Mouse (Mus musculus) liver, embryonic 13.5 days (tissue): Measurements from ENCODE around the gene Agxt. TPM values are rescaled to one million over a fixed set of nuclear protein-coding genes. Genes with fewer than 3 reads are reported as not detected.

Source experiments
- ATAC-seq: fragments of 200-750 bp; cut with Nextera tagmentation; 2 replicates; pipeline ENCODE4 v1.8.0; 2017; ENCODE audit warnings: low read depth, mild to moderate bottlenecking, moderate number of reproducible peaks, moderate library complexity
- DNase-seq: peaks from one replicate; pipeline ENCODE4 v3.0.0; 2022
- H3K27ac ChIP-seq: fragments of 300-500 bp; sonication (generic); 2 replicates; pipeline ENCODE4 v1.5.1; 2015; ENCODE audit warnings: moderate library complexity, mild to moderate bottlenecking, inconsistent platforms
- H3K27me3 ChIP-seq: fragments of 300-500 bp; sonication (generic); 2 replicates; pipeline ENCODE4 v1.6.1; 2015; ENCODE audit warnings: mild to moderate bottlenecking, inconsistent platforms
- H3K36me3 ChIP-seq: fragments of 300-500 bp; sonication (generic); 2 replicates; pipeline ENCODE4 v1.6.1; 2015; ENCODE audit warnings: mild to moderate bottlenecking, inconsistent platforms
- H3K4me1 ChIP-seq: fragments of 300-500 bp; sonication (generic); replicated peaks from 2 replicates; pipeline ENCODE4 v1.6.1; 2015; ENCODE audit warnings: inconsistent platforms
- H3K4me2 ChIP-seq: fragments of 300-500 bp; sonication (generic); 2 replicates; pipeline ENCODE4 v1.6.1; 2015; ENCODE audit warnings: inconsistent platforms, mild to moderate bottlenecking, moderate library complexity
- H3K4me3 ChIP-seq: fragments of 300-500 bp; sonication (generic); replicated peaks from 2 replicates; pipeline ENCODE4 v1.5.1; 2015; ENCODE audit warnings: mild to moderate bottlenecking, inconsistent platforms
- H3K9ac ChIP-seq: fragments of 300-500 bp; sonication (generic); 2 replicates; pipeline ENCODE4 v1.6.1; 2015; ENCODE audit warnings: mild to moderate bottlenecking, inconsistent platforms
- H3K9me3 ChIP-seq: fragments of 300-500 bp; sonication (generic); replicated peaks from 2 replicates; pipeline ENCODE4 v1.6.1; 2016; ENCODE audit warnings: inconsistent platforms
- WGBS: fragments of 180-500 bp; shearing (Covaris S2); methylation state at CpG from one replicate; pipeline ENCODE4 v1.1.7; 2015; ENCODE audit not compliant: insufficient replicate concordance; 5-methylcytosine and 5-hydroxymethylcytosine counted together
- polyA plus RNA-seq: library from polyadenylated mRNA; unstranded; fragments of >200 nt; fragmentation: Nextera tagmentation; extraction: Ambion mirVana; gene quantifications from 2 replicates; pipeline ENCODE4 v1.2.1, GENCODE M21; 2015

Gene Agxt
- polyA plus RNA-seq, 1 experiment from 2014 or later, result 4.7 TPM

DNA sequence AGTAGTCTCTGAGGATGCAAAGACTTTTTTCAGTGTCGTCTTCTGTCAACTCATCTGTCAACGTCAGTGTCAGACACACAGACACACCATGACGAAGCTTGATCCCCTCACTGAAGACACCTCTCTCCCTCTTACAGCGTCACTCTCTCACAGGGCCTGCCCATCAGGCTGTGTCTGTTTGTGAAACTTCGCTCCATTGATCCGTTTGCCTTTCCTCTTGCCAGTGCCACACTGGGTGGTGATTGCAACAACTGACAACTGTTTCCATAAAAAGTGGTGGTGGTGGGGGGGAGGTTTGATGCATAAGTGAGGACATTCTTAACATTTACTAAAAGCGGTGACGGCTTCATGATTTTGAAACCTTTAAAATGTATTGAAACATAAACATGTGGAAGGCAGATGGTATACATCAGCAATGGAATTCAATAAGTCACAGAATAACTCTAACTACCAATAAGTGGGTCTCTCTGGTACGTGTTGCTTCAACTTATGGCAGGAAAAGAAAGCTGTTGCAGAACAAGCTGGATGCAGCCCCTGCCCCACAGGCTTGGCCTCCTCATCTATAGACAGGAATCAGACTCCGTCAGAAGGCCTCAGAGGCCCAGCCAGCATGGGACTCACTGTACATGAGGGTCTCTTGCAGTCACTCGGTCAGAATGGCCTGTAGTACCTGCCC lies 11.7 kb upstream of the Agxt start:
- H3K36me3 ChIP-seq, result no peaks in the 10 kb centered on the region
- H3K9me3 ChIP-seq, result no peaks in the 10 kb centered on the region
- H3K27me3 ChIP-seq, result no peaks in the 10 kb centered on the region
- H3K4me1 ChIP-seq, result peaks cover 9% of the 10 kb centered on the region; the same call in 1 of the 2 replicates
- 0 out of 2 replicates have a peak, but pooled peaks have one; percentile 36 for ATAC-seq
- no peak overlapping the region for H3K9ac ChIP-seq
- no peak overlapping the region for H3K4me3 ChIP-seq
- H3K4me2 ChIP-seq, result no peak overlapping the region
- H3K27ac ChIP-seq, result no peak overlapping the region
- 60% methylated on average over 11 of the region's 11 CpGs for WGBS
- no peak for DNase-seq

GRCm38 (mm10) chr1:93124066-93124465 lies 11.0 kb upstream of the Agxt start:
- Histone ChIP-seq H3K27me3 (no peaks in the 10 kb centered on the region), H3K27ac (no peak overlapping the region), H3K9me3 (no peaks in the 10 kb centered on the region), H3K9ac (no peak overlapping the region), H3K4me2 (no peak overlapping the region), H3K4me3 (no peak overlapping the region), H3K36me3 (no peaks in the 10 kb centered on the region), H3K4me1 (peaks cover 9% of the 10 kb centered on the region; the same call in 1 of the 2 replicates)
- WGBS, result 47% methylated on average over 8 of the region's 8 CpGs
- ATAC-seq (no peak), DNase-seq (no peak)

DNA sequence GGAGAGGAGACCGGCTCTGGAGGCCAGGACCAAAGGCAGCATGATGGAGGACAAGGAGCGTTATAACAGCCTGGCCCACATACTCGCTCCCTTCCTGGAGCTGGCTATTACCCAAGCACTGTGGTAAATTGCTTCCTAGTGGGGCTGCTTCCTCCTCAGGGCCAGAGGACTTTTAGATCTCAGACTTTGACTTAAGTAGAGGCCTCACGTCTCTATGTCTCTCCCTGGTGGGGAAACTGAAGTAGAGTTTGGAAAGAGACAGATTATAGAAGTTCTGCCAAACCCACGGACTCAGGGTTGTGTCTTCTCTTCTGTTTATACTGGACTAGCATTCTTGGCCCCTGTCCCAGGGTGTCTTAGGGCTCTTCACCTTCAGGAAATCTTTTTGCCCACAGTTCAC lies 9.8 kb upstream of the Agxt start:
- no peak overlapping the region for H3K27ac ChIP-seq
- no peaks in the 10 kb centered on the region for H3K9me3 ChIP-seq
- no peak overlapping the region for H3K4me3 ChIP-seq
- no peaks in the 10 kb centered on the region for H3K36me3 ChIP-seq
- no peak overlapping the region for H3K4me2 ChIP-seq
- no peaks in the 10 kb centered on the region for H3K27me3 ChIP-seq
- H3K4me1 ChIP-seq, result peaks cover 9% of the 10 kb centered on the region; the same call in 1 of the 2 replicates
- ATAC-seq (no peak), DNase-seq (no peak)
- no peak overlapping the region for H3K9ac ChIP-seq
- 19% methylated on average over 5 of the region's 5 CpGs for WGBS

DNA sequence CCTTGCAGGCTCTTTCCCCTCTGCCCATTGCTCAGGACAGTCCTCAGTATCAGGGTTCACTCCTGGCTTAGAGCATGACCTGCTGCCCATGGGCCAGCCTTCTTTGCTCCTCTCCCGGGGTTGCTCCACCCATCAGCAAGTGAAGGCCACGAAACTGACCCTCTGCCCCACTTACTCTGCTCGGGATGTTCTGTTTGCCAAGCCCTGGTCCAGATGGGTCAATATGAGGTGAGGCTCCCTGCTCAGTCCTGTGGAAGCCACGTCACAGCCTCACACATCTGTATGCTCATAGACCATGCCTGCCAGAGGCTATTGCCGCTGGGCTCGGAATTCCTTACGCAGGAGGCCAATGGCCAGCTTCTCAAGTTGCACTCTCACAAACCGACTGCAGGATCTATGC lies 6.8 kb upstream of the Agxt start:
- Histone ChIP-seq H3K4me1 (peaks cover 9% of the 10 kb centered on the region; the same call in 1 of the 2 replicates), H3K9me3 (no peaks in the 10 kb centered on the region), H3K36me3 (no peaks in the 10 kb centered on the region), H3K27me3 (no peaks in the 10 kb centered on the region), H3K27ac (no peak overlapping the region), H3K4me2 (no peak overlapping the region), H3K9ac (no peak overlapping the region), H3K4me3 (no peak overlapping the region)
- ATAC-seq, result no peak; the same call in 1 of the 2 replicates
- WGBS, result 49% methylated on average over 8 of the region's 8 CpGs
- DNase-seq, result no peak

- Histone ChIP-seq H3K27me3 (no peaks in the 10 kb centered on the region), H3K27ac (no peak overlapping the region), H3K4me3 (no peak overlapping the region), H3K36me3 (no peaks in the 10 kb centered on the region), H3K4me2 (no peak overlapping the region), H3K9ac (no peak overlapping the region), H3K9me3 (no peaks in the 10 kb centered on the region), H3K4me1 (peaks cover 5% of the 10 kb centered on the region; the same call in 1 of the 2 replicates)
- ATAC-seq (no peak), DNase-seq (no peak)
- WGBS, result 27% methylated on average over 6 of the region's 6 CpGs
Measured at GRCm38 (mm10) chr1:93128710-93129349, 6.2 kb upstream of the Agxt start.

- H3K9ac ChIP-seq, result no peak overlapping the region
- H3K9me3 ChIP-seq, result no peaks in the 10 kb centered on the region
- ATAC-seq, result no peak
- H3K4me2 ChIP-seq, result no peak overlapping the region
- H3K27me3 ChIP-seq, result no peaks in the 10 kb centered on the region
- no peak for DNase-seq
- no peak overlapping the region for H3K4me3 ChIP-seq
- 51% methylated on average over 10 of the region's 10 CpGs for WGBS
- no peak overlapping the region for H3K27ac ChIP-seq
- H3K36me3 ChIP-seq, result no peaks in the 10 kb centered on the region
- 0 out of 2 replicates have a peak, but pooled peaks cover 3% of the 10 kb centered on the region for H3K4me1 ChIP-seq
Measured at GRCm38 (mm10) chr1:93130242-93130983, 4.6 kb upstream of the Agxt start.

DNA sequence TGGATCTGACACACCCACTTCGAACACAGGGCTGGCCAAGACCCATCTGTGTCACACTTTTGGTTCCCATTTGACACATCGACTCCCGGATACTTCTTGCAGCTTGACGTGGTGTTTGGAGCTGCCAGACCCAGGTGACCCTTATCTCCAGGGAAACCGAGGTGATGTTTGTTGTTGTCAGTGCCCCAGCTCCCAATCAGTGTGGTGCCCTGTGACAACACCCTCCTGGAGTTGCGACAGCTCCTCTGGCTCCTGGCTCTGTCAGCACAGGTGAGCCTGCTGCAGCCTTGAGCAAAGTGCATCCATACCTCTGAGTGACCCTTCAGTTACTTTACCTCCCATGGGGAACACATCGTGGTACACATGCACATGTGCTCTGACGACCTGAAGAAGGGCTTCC lies 2.4 kb upstream of the Agxt start:
- peak; percentile 32; the same call in 1 of the 2 replicates for ATAC-seq
- no peaks in the 10 kb centered on the region for H3K9me3 ChIP-seq
- 41% methylated on average over 8 of the region's 8 CpGs for WGBS
- H3K4me1 ChIP-seq, result 0 out of 2 replicates have a peak, but pooled peaks cover 3% of the 10 kb centered on the region
- no peaks in the 10 kb centered on the region for H3K36me3 ChIP-seq
- no peak overlapping the region for H3K4me2 ChIP-seq
- no peak overlapping the region for H3K9ac ChIP-seq
- DNase-seq, result no peak
- H3K27me3 ChIP-seq, result no peaks in the 10 kb centered on the region
- no peak overlapping the region for H3K4me3 ChIP-seq
- no peak overlapping the region for H3K27ac ChIP-seq

DNA sequence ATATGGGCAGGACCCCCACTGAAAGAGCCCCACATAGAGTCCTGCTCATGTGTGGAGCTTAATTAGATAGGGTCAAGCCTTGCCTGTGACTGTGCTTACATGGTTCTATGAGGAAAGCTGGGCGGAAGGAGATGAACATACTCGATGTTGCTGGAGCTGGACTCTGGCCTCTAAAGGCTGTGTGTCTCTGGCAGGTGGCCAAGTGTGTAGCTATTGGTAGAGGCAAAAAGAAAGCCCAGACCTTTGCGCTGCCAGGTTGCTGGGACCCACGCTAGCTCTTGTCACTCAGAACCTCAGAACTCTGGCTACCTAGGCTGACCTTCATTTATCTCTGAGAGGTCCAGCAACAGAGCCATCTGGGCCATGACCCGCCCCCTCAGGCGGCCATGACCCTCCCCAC lies 3.5 kb downstream of the Agxt start:
- Histone ChIP-seq H3K4me3 (no peak overlapping the region), H3K9ac (no peak overlapping the region), H3K27me3 (no peaks in the 10 kb centered on the region), H3K4me2 (no peak overlapping the region), H3K36me3 (no peaks in the 10 kb centered on the region), H3K9me3 (no peaks in the 10 kb centered on the region), H3K4me1 (peaks cover 6% of the 10 kb centered on the region; the same call in 1 of the 2 replicates), H3K27ac (peak overlapping the region; percentile 47)
- ATAC-seq, result peak; percentile 73
- DNase-seq, result no peak
- WGBS, result 54% methylated on average over 6 of the region's 6 CpGs

- Histone ChIP-seq H3K9me3 (no peaks in the 10 kb centered on the region), H3K9ac (no peak overlapping the region), H3K36me3 (no peaks in the 10 kb centered on the region), H3K27me3 (no peaks in the 10 kb centered on the region), H3K27ac (no peak overlapping the region), H3K4me3 (no peak overlapping the region), H3K4me2 (no peak overlapping the region), H3K4me1 (peaks cover 6% of the 10 kb centered on the region; the same call in 1 of the 2 replicates)
- no peak for DNase-seq
- WGBS, result 68% methylated on average over 7 of the region's 7 CpGs
- ATAC-seq, result no peak
Measured at GRCm38 (mm10) chr1:93139713-93140112, 4.7 kb downstream of the Agxt start.

GRCm38 (mm10) chr1:93142871-93143270 lies 7.8 kb downstream of the Agxt start:
- H3K4me1 ChIP-seq, result peaks cover 4% of the 10 kb centered on the region; the same call in 1 of the 2 replicates
- H3K9ac ChIP-seq, result no peak overlapping the region
- H3K4me2 ChIP-seq, result no peak overlapping the region
- no peak overlapping the region for H3K27ac ChIP-seq
- DNase-seq, result no peak
- H3K9me3 ChIP-seq, result no peaks in the 10 kb centered on the region
- WGBS, result 43% methylated on average over 1 of the region's 1 CpGs
- H3K36me3 ChIP-seq, result no peaks in the 10 kb centered on the region
- H3K27me3 ChIP-seq, result no peaks in the 10 kb centered on the region
- no peak overlapping the region for H3K4me3 ChIP-seq
- no peak for ATAC-seq

GRCm38 (mm10) chr1:93144176-93144575 lies 9.1 kb downstream of the Agxt start:
- H3K27ac ChIP-seq, result no peak overlapping the region
- no peaks in the 10 kb centered on the region for H3K4me1 ChIP-seq
- H3K4me3 ChIP-seq, result no peak overlapping the region
- DNase-seq (no peak), ATAC-seq (no peak)
- H3K27me3 ChIP-seq, result no peaks in the 10 kb centered on the region
- no peaks in the 10 kb centered on the region for H3K36me3 ChIP-seq
- no peak overlapping the region for H3K4me2 ChIP-seq
- no peak overlapping the region for H3K9ac ChIP-seq
- 69% methylated on average over 9 of the region's 9 CpGs for WGBS
- no peaks in the 10 kb centered on the region for H3K9me3 ChIP-seq
